Mouse (Mus musculus) megakaryocyte, embryonic 14.5 days (primary cell): ENCODE data around the gene Adam22.

Experiments used
- FLI1 ChIP-seq: IDR thresholded peaks from 2 replicates; pipeline ENCODE4 v1.6.1; 2012; ENCODE audit warnings: low read length, inconsistent platforms, mixed read lengths
- GATA1 ChIP-seq: IDR thresholded peaks from 3 replicates; pipeline ENCODE4 v1.6.1; 2012; ENCODE audit warnings: mixed read lengths, low read length, inconsistent platforms, borderline replicate concordance

GRCm38 (mm10) chr5:8357677-8358076, 10.3 kb downstream of the Adam22 start:
- TF ChIP-seq GATA1 = no peak
- TF ChIP-seq FLI1 = no peak
